Mouse (Mus musculus): ENCODE results near the gene Olfr458. TPM values are rescaled to one million over a fixed set of nuclear protein-coding genes. Genes with fewer than 3 reads are reported as not detected.

Gene Olfr458
- not detected for total RNA-seq (2023)

DNA sequence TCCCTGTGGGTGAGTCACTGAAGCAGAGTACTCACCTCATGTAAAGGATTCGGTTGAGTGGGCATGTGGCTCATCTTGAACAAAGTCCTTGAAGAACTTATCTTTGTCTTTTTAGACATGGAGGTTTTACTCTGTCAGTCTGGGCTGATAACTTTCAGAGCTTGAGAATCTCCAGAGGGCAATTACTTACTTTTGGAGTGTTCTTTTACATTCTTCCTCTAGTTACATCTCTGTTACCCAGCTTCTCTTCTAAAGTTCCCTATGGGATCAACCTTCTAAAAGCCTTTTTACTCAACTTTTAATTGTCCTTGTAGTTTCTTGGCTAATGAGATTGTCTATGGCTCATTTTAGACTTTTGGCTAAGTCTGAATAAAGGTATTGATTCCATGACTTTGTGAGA is at the start of gene Olfr458:
Olfr458 (minus strand) TSS at position 101 of the 400 bp plus-strand sequence.

DNA sequence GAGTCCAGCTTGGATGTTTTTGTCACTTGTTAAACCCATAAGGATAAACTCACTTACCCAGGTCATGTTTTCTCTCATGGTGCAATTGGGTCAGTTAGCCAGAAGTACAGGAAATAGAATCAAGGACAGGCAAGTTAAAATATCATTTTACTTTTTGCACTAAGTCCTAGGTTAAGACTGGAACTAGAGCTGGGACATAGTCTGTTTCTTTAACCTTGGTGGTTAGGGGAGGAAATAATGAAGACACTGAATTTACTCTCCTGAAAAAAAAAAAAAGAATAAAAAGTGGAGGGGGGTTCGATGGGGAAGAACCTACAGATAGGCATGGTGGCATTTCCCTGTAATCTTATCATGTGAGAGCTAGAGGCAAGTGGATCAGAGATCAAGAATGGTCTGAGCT is 22.1 kb upstream of the Olfr458 start, which contains the start of gene Olfr456:
Olfr456 (minus strand) TSS at position 101 of the 400 bp plus-strand sequence.

DNA sequence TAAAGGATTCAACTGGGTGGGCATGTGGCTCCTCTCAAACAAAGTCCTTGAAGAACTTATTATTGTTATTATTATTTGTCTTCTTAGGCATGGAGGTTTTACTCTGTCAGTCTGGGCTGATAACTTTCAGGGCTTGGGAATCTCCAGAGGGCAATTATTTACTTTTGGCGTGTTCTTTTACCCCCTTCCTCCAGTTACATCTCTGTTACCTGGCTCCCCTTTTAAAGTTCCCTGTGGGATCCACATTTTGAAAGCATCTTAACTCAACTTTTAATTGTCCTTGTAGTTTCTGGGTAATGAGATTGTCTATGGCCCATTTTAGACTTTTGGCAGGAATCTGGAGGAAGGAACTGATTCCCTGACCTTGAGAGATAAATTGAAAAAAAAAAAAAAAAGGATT is 11.2 kb upstream of the Olfr458 start, which contains the start of gene Olfr457:
Olfr457 (minus strand) TSS at position 101 of the 400 bp plus-strand sequence.

DNA sequence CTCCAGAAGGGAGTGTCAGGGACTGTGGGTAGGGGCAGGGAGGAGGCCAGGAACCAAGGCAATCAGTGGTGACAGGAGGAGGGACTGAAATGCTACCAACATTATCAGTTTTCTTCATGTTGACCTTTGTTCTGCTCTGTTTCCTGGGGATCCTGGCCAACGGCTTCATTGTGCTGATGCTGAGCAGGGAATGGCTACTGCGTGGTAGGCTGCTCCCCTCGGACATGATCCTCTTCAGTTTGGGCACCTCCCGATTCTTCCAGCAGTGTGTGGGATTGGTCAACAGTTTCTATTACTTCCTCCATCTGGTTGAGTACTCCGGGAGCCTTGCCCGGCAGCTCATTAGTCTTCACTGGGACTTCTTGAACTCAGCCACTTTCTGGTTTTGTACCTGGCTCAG is 30.6 kb downstream of the Olfr458 start, which contains the start of gene Tas2r126:
Tas2r126 (plus strand) TSS at position 90 of the 400 bp plus-strand sequence.

Other genes with a start within 250 kb of the Olfr458 start
- not detected for gene Tas2r144, start 249.9 kb downstream of the Olfr458 start, total RNA-seq (2023)
- gene Gstk1, start 219.3 kb downstream of the Olfr458 start, total RNA-seq (2023): 8.6 TPM
- gene Tmem139, start 203.2 kb downstream of the Olfr458 start, total RNA-seq (2023): not detected
- gene Casp2, start 200.2 kb downstream of the Olfr458 start, total RNA-seq (2023): 80.2 TPM
- 0.62 TPM for gene Clcn1, start 178.5 kb downstream of the Olfr458 start, total RNA-seq (2023)
- gene Fam131b, start 140.6 kb downstream of the Olfr458 start, total RNA-seq (2023): not detected
- 108 TPM for gene Zyx, start 115.6 kb downstream of the Olfr458 start, total RNA-seq (2023)
- not detected for gene Epha1, start 91.9 kb downstream of the Olfr458 start, total RNA-seq (2023)
- not detected for gene Tas2r143, start 65.0 kb downstream of the Olfr458 start, total RNA-seq (2023)
- gene Tas2r135, start 59.8 kb downstream of the Olfr458 start, total RNA-seq (2023): 0.88 TPM
- 0.64 TPM for gene Tas2r126, start 30.7 kb downstream of the Olfr458 start, total RNA-seq (2023)
- gene Olfr457, start 11.1 kb upstream of the Olfr458 start, total RNA-seq (2023): not detected
- not detected for gene Olfr456, start 22.0 kb upstream of the Olfr458 start, total RNA-seq (2023)
- gene Olfr455, start 82.4 kb upstream of the Olfr458 start, total RNA-seq (2023): not detected
- gene Tcaf3, start 132.5 kb upstream of the Olfr458 start, total RNA-seq (2023): not detected
- gene Tcaf2, start 180.1 kb upstream of the Olfr458 start, total RNA-seq (2023): not detected
- not detected for gene Tcaf1, start 244.9 kb upstream of the Olfr458 start, total RNA-seq (2023)

All from CD4-positive naive resting alpha-beta T cell, adult 76 days (primary cell).